Mouse (Mus musculus) cortical plate, adult 2 months (tissue): Measurements from ENCODE around the gene Pwp2.

Experiments
- CTCF ChIP-seq: fragments of 200-500 bp; IDR thresholded peaks from 2 replicates; pipeline ENCODE4 v1.5.1; 2011; ENCODE audit warnings: mild to moderate bottlenecking, control low read depth, low read length; ENCODE audit not compliant: insufficient read depth; ENCODE audit errors: extremely low read depth
- POLR2A ChIP-seq: fragments of 200-500 bp; IDR thresholded peaks from 2 replicates; pipeline ENCODE4 v1.6.1; 2011; ENCODE audit warnings: mild to moderate bottlenecking, low read length, control low read depth; ENCODE audit not compliant: insufficient read depth; ENCODE audit errors: extremely low read depth

DNA sequence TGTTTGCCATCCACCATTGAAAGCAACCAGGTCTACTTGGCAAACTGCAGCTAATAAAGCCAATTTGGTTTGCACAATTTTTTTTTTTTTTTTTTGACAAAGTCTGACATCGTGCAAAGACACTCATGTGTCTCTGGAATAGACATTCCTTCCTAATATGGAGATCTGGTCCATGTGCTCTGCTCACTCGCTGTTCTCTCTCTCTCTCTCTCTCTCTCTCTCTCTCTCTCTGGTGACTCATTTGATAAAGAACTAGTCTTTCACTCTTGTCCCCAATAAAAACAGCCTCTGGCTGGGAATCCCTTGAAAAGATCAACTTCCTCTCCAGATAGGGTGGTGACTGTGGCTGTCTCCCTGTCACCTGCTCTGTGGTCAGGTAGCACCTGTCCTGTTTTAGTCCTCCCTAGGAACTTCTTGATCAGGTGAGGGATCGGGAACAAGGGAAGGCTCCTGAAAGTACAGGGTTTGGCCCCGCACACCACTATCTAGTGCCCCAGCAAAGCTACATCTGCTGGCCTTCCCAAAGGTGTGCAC is 37.0 kb downstream of the Pwp2 start:
- no peak for TF ChIP-seq POLR2A
- no peak for TF ChIP-seq CTCF
